Mouse (Mus musculus): ENCODE measurements around the gene Als2cl.

DNA sequence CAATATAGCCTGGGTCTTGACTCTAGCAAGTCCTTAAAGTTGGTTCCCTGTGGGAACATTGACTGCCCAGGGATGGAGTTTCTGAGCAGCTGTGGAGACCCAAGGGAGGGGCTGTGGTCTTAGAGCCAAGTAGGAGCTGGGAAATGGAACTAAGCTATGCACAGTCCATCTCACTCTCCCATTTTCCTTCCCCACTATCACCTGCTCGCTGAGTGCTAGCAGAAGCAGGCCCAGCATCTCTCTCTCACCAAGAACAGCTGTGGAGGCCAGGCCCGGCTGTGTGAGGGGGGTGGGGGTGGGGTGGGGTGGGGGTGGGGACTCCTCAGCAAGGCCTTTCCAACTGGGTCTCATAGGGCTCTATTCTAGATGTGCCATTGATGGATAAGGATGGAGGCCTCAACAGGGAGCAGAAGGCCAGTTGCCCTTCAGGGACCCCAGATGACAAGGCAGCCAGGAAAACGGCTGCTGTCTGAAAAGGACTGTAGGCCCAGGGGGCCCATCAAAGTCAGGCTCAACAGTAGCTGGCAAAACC lies 4.9 kb upstream of the Als2cl start:
- TF ChIP-seq GATA1 (IDR thresholded peaks at IDR 0.05; ENCODE audit: low read length), result no peak
- TF ChIP-seq TAL1 (IDR thresholded peaks at IDR 0.05; ENCODE audit: low read length), result no peak
